Mouse (Mus musculus) CH12.LX (cell line): ENCODE data around the gene Prepl. TPM values are rescaled to one million over a fixed set of nuclear protein-coding genes. Genes with fewer than 3 reads are reported as not detected.

ENCODE experiments used
- DNase-seq: peaks from one replicate; pipeline ENCODE4 v3.0.0-alpha.2; 2013; ENCODE audit errors: extremely low read depth
- H3K27ac ChIP-seq: 2 replicates; pipeline ENCODE4 v1.5.1; 2012; ENCODE audit warnings: low read depth, mild to moderate bottlenecking, control low read depth, moderate library complexity; ENCODE audit not compliant: insufficient read depth
- H3K27me3 ChIP-seq: replicated peaks from 2 replicates; pipeline ENCODE3; 2012; ENCODE audit warnings: inconsistent platforms
- H3K36me3 ChIP-seq, 2 experiments: replicated peaks in 1 of 2; 2 replicates each; pipeline versions ENCODE3 to v1.6.1; 2012; ENCODE audit warnings: inconsistent platforms in 1 of 2, low read length in 1 of 2, mild to moderate bottlenecking in 1 of 2, mixed read lengths in 1 of 2, moderate library complexity in 1 of 2; ENCODE audit not compliant: control insufficient read depth in 1 of 2, insufficient read depth in 1 of 2
- H3K4me1 ChIP-seq, 2 experiments: 2 replicates each; pipeline ENCODE4 v1.6.1; 2012; ENCODE audit warnings: inconsistent platforms in 1 of 2, moderate library complexity in 1 of 2; ENCODE audit not compliant: insufficient read depth in 2 of 2, control insufficient read depth in 1 of 2
- H3K4me2 ChIP-seq: 2 replicates; pipeline ENCODE4 v1.6.1; 2012; ENCODE audit warnings: low read depth, mild to moderate bottlenecking, control low read depth; ENCODE audit not compliant: poor library complexity, insufficient read depth, severe bottlenecking
- H3K4me3 ChIP-seq, 3 experiments: fragments of 150-350 bp in 1 of 3; sonication (generic) in 1 of 3; replicated peaks in 1 of 3; 2 replicates each; pipeline versions ENCODE3 to v1.5.1; 2011 to 2012; ENCODE audit warnings: low read depth in 2 of 3, low read length in 2 of 3, mild to moderate bottlenecking in 2 of 3, moderate library complexity in 2 of 3, control low read depth in 1 of 3, improper control_type of control experiment in 1 of 3, inconsistent platforms in 1 of 3, mixed read lengths in 1 of 3; ENCODE audit not compliant: poor library complexity in 1 of 3
- H3K79me2 ChIP-seq: replicated peaks from 2 replicates; pipeline ENCODE4 v1.6.1; 2012; ENCODE audit warnings: mild to moderate bottlenecking, moderate library complexity; ENCODE audit not compliant: control insufficient read depth, poor library complexity, insufficient read depth, severe bottlenecking; ENCODE audit errors: extremely low read depth
- H3K9ac ChIP-seq: 2 replicates; pipeline ENCODE4 v1.6.1; 2012; ENCODE audit warnings: low read depth, mild to moderate bottlenecking, control low read depth, moderate library complexity; ENCODE audit not compliant: insufficient read depth
- H3K9me3 ChIP-seq: replicated peaks from 2 replicates; pipeline ENCODE3; 2012; ENCODE audit warnings: low read length, inconsistent platforms, mixed read lengths
- BHLHE40 ChIP-seq: IDR thresholded peaks from 2 replicates; pipeline ENCODE4 v1.6.1; 2011; ENCODE audit warnings: mild to moderate bottlenecking, low read depth, low read length, improper control_type of control experiment
- CTCF ChIP-seq, 2 experiments: IDR thresholded peaks in 1 of 2; conservative IDR thresholded peaks in 1 of 2; 2 replicates each; pipeline ENCODE4 v1.5.1; 2011 to 2012; ENCODE audit warnings: low read depth in 2 of 2, low read length in 2 of 2, improper control_type of control experiment in 1 of 2, inconsistent platforms in 1 of 2, mild to moderate bottlenecking in 1 of 2, moderate library complexity in 1 of 2
- EP300 ChIP-seq: IDR thresholded peaks from 2 replicates; pipeline ENCODE4 v1.6.1; 2011; ENCODE audit warnings: low read length, improper control_type of control experiment
- IRF4 ChIP-seq: IDR thresholded peaks from 2 replicates; pipeline ENCODE4 v1.6.1; 2014; ENCODE audit warnings: low read depth, mild to moderate bottlenecking, inconsistent platforms, low read length, improper control_type of control experiment
- JUND ChIP-seq: conservative IDR thresholded peaks from 2 replicates; pipeline ENCODE4 v1.6.1; 2011; ENCODE audit warnings: low read depth, low read length, improper control_type of control experiment
- MAX ChIP-seq: IDR thresholded peaks from 2 replicates; pipeline ENCODE4 v1.6.1; 2011; ENCODE audit warnings: low read length, improper control_type of control experiment
- MAZ ChIP-seq: IDR thresholded peaks from 2 replicates; pipeline ENCODE4 v1.6.1; 2012; ENCODE audit warnings: low read depth, mild to moderate bottlenecking, inconsistent platforms, low read length, improper control_type of control experiment, moderate library complexity
- MXI1 ChIP-seq: IDR thresholded peaks from 2 replicates; pipeline ENCODE4 v1.6.1; 2011; ENCODE audit warnings: mild to moderate bottlenecking, low read depth, low read length, improper control_type of control experiment
- NELFE ChIP-seq: IDR thresholded peaks from 2 replicates; pipeline ENCODE4 v1.6.1; 2011; ENCODE audit warnings: low read depth, low read length, improper control_type of control experiment
- NRF1 ChIP-seq: IDR thresholded peaks from 2 replicates; pipeline ENCODE4 v1.6.1; 2014; ENCODE audit warnings: low read depth, mild to moderate bottlenecking, inconsistent platforms, low read length, improper control_type of control experiment, moderate library complexity
- PAX5 ChIP-seq: IDR thresholded peaks from 2 replicates; pipeline ENCODE4 v1.6.1; 2012; ENCODE audit warnings: low read length, inconsistent platforms, mixed read lengths
- POLR2A ChIP-seq: IDR thresholded peaks from 2 replicates; pipeline ENCODE4 v1.6.1; 2011; ENCODE audit warnings: low read depth, mild to moderate bottlenecking, improper control_type of control experiment, low read length
- SIN3A ChIP-seq: IDR thresholded peaks from 2 replicates; pipeline ENCODE4 v1.6.1; 2012; ENCODE audit warnings: low read length, improper control_type of control experiment, inconsistent platforms
- SMC3 ChIP-seq: IDR thresholded peaks from 2 replicates; pipeline ENCODE4 v1.6.1; 2011; ENCODE audit warnings: low read depth, low read length, improper control_type of control experiment
- TBP ChIP-seq: conservative IDR thresholded peaks from 2 replicates; pipeline ENCODE4 v1.6.1; 2011; ENCODE audit warnings: low read depth, low read length, improper control_type of control experiment
- TCF12 ChIP-seq: IDR thresholded peaks from 2 replicates; pipeline ENCODE4 v1.6.1; 2014; ENCODE audit warnings: low read depth, mild to moderate bottlenecking, inconsistent platforms, low read length, improper control_type of control experiment
- USF1 ChIP-seq: IDR thresholded peaks from 2 replicates; pipeline ENCODE4 v1.6.1; 2014; ENCODE audit warnings: low read depth, mild to moderate bottlenecking, inconsistent platforms, low read length, improper control_type of control experiment
- USF2 ChIP-seq: conservative IDR thresholded peaks from 2 replicates; pipeline ENCODE4 v1.6.1; 2011; ENCODE audit warnings: low read depth, low read length, improper control_type of control experiment
- ZMIZ1 ChIP-seq: IDR thresholded peaks from 2 replicates; pipeline ENCODE4 v1.6.1; 2012; ENCODE audit warnings: low read depth, mild to moderate bottlenecking, inconsistent platforms, low read length, improper control_type of control experiment
- dilution Hi-C: fragments of 300-500 bp; cut with MboI; formaldehyde crosslinking; loops from 2 replicates; pipeline ENCODE4 v1.14.3; 2020; ENCODE audit warnings: low sequenced_read_pairs; ENCODE audit not compliant: extremely low pct_unique_long_range_greater_than_20kb, extremely low pct_ligation_motif_present
- in situ Hi-C: fragments of 300-500 bp; cut with MboI; formaldehyde crosslinking; loops from 3 replicates; pipeline ENCODE4 v1.14.3; 2019; ENCODE audit warnings: low sequenced_read_pairs, low pct_ligation_motif_present, low pct_unique_long_range_greater_than_20kb, mixed read lengths
- polyA plus RNA-seq: library from polyadenylated mRNA; unstranded; fragments of >175 nt; gene quantifications from 2 replicates; pipeline ENCODE4 v1.2.1, GENCODE M21; 2012; ENCODE audit warnings: low read depth; ENCODE audit not compliant: insufficient read length
- total RNA-seq, 2 experiments: library from RNA; depleted of rRNA; stranded (reverse); fragments of 300-350 nt in 1 of 2; fragments of >200 nt in 1 of 2; gene quantifications; 2 replicates each; pipeline ENCODE4 v1.2.3; 2012 to 2014

Prepl gene
- total and polyA plus RNA-seq, 3 experiments: 7.0 to 22.9 (median 8.5) TPM

- H3K9me3 ChIP-seq: peaks cover 8% of the 10 kb centered on the region
- H3K27ac ChIP-seq: no peak overlapping the region
- dilution Hi-C loops (no loop called here), in situ Hi-C loops (no loop called here)
- no peak overlapping the region for H3K4me3 ChIP-seq
- H3K4me1 ChIP-seq: no peaks in the 10 kb centered on the region
- DNase-seq: no peak
- H3K4me2 ChIP-seq: no peak overlapping the region
- peaks cover 4 to 17% of the 10 kb centered on the region in 2 experiments for H3K36me3 ChIP-seq
- TF ChIP-seq POLR2A (no peak), CTCF (conservative IDR thresholded peaks at IDR 0.05 in 1 of 2, IDR thresholded peaks at IDR 0.05 in 1 of 2; ENCODE audit: low read depth in 2 of 2, low read length in 2 of 2) (no peak), TBP (no peak), BHLHE40 (no peak)
- H3K79me2 ChIP-seq: no peaks in the 10 kb centered on the region
- H3K9ac ChIP-seq: no peak overlapping the region
- H3K27me3 ChIP-seq: no peaks in the 10 kb centered on the region
Observed at GRCm38 (mm10) chr17:85103310-85103709, 13.3 kb upstream of the Prepl start.

- Histone ChIP-seq H3K9me3 (peaks cover 16% of the 10 kb centered on the region), H3K27ac (no peak overlapping the region), H3K79me2 (no peaks in the 10 kb centered on the region), H3K4me1 (no peaks in the 10 kb centered on the region; a peak in 1 of 4 replicates), H3K27me3 (no peaks in the 10 kb centered on the region), H3K9ac (no peak overlapping the region), H3K4me2 (no peak overlapping the region), H3K36me3 (peaks cover 4 to 29% of the 10 kb centered on the region in 2 experiments)
- no peak for DNase-seq
- in situ Hi-C loops: no loop called here
- dilution Hi-C loops: no loop called here
- TF ChIP-seq JUND (no peak), MXI1 (no peak), PAX5 (no peak), CTCF (conservative IDR thresholded peaks at IDR 0.05 in 1 of 2, IDR thresholded peaks at IDR 0.05 in 1 of 2; ENCODE audit: low read depth in 2 of 2, low read length in 2 of 2) (no peak), USF1 (no peak), EP300 (no peak), MAZ (no peak), ZMIZ1 (no peak), NELFE (no peak), NRF1 (no peak), TCF12 (no peak), IRF4 (no peak), MAX (no peak), SIN3A (no peak), USF2 (no peak), SMC3 (no peak)
- TF ChIP-seq, all 38 proteins: peak for 0
- H3K4me3 ChIP-seq: no peak overlapping the region
Observed at GRCm38 (mm10) chr17:85101751-85102150, 11.7 kb upstream of the Prepl start.
